In the genomic region with DNA sequence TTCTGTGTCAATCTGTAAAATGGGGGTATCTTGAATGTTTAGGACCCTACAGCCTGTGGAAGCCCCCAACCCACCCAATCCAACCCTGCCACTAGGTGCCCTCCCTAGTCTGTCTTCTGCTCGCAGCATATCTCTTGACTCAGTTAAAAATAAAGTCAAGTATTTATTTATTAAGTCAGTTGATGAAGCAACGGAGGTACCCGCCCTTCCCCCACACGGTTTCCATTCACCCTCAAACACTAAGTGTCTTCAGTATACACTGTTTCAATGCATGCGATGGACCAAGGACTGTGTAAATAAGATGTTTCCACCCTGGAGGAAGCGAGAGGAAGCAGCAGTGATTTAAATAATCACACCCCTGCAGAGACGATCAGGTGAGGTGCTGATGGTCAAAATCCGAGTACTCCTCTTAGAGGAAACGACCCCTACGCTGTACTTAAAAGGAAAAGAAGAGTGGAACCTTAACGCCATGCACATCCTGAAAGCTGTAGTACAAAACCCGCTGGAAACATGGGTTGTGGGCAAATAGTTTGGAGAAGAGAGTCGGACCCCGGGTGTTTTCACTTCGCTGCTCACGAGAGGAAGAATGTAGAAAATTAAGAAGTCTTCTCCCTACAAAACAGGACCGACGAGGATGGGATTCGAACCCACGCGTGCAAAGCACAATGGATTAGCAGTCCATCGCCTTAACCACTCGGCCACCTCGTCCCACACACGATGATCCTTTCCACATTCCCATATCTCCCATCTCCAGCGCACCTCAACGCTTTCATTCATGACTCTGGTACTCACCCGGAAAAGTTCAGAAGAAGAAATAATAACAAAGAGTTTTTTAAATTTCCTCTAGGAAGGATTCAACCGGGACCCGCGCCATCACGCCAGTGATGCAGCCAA, we compare ENCODE assay signal across 8 mouse cellular contexts. TPM values are rescaled to one million over a fixed set of nuclear protein-coding genes. Genes with fewer than 3 reads are reported as not detected.
DNase-seq lines count a peak whose midpoint lies in the region; ATAC-seq and TF ChIP-seq lines count a peak whose summit lies in the region.

No protein-coding gene starts in this region.

- peak overlapping the region; percentile 76 for H3K4me3 ChIP-seq in forebrain, embryonic 11.5 days (ENCODE audit: low read depth, low read length)
- peak overlapping the region; percentile 76 for H3K4me3 ChIP-seq in heart, embryonic 16.5 days (ENCODE audit: low read length)
- H3K4me3 ChIP-seq in liver, postnatal 0 days (ENCODE audit: low read depth, low read length): peak overlapping the region; percentile 70

- H3K4me2 ChIP-seq in forebrain, embryonic 11.5 days (ENCODE audit: low read depth, low read length, severe bottlenecking): peak overlapping the region; percentile 99
- H3K4me2 ChIP-seq in heart, embryonic 16.5 days (ENCODE audit: low read depth, low read length): peak overlapping the region; percentile 81
- peak overlapping the region; percentile 100 for H3K4me2 ChIP-seq in liver, postnatal 0 days (ENCODE audit: low read depth, low read length)

- peak; percentile 65 for ATAC-seq in forebrain, embryonic 11.5 days (replicated peaks; ENCODE audit: low FRiP score)
- ATAC-seq in heart, embryonic 16.5 days (replicated peaks; ENCODE audit: extremely low read depth, insufficient read depth, low FRiP score): peak; percentile 39; the same call in 1 of the 2 replicates
- peak; percentile 23 for ATAC-seq in liver, postnatal 0 days

- H3K4me1 ChIP-seq in forebrain, embryonic 11.5 days (replicated peaks; ENCODE audit: control insufficient read depth, insufficient read depth, low read length): peaks cover 16% of the 10 kb centered on the region; the same call in 1 of the 2 replicates
- H3K4me1 ChIP-seq in heart, embryonic 16.5 days (ENCODE audit: control insufficient read depth, insufficient read depth, low read length): peaks cover 22% of the 10 kb centered on the region
- H3K4me1 ChIP-seq in liver, postnatal 0 days (ENCODE audit: insufficient read depth): peaks cover 23% of the 10 kb centered on the region

- H3K9me3 ChIP-seq in forebrain, embryonic 11.5 days (ENCODE audit: control insufficient read depth, low read length): no peaks in the 10 kb centered on the region
- no peaks in the 10 kb centered on the region for H3K9me3 ChIP-seq in heart, embryonic 16.5 days (replicated peaks; ENCODE audit: control insufficient read depth, low read length)
- H3K9me3 ChIP-seq in liver, postnatal 0 days (ENCODE audit: low read length): no peaks in the 10 kb centered on the region

- peak overlapping the region; percentile 89 for H3K9ac ChIP-seq in forebrain, embryonic 11.5 days (ENCODE audit: low read length)
- H3K9ac ChIP-seq in heart, embryonic 16.5 days (ENCODE audit: low read length): peak overlapping the region; percentile 88
- H3K9ac ChIP-seq in liver, postnatal 0 days (replicated peaks): peak overlapping the region; percentile 80

- H3K27ac ChIP-seq in forebrain, embryonic 11.5 days (ENCODE audit: low read depth, low read length): peak overlapping the region; percentile 78
- H3K27ac ChIP-seq in heart, embryonic 16.5 days (ENCODE audit: low read length): peak overlapping the region; percentile 51
- H3K27ac ChIP-seq in liver, postnatal 0 days (ENCODE audit: low read depth): no peak overlapping the region

- no peak for TF ChIP-seq POLR2A in brain, embryonic 14.5 days (IDR thresholded peaks at IDR 0.05; ENCODE audit: borderline replicate concordance, extremely low read depth, insufficient read depth, insufficient read length, poor library complexity, severe bottlenecking)

- H3K36me3 ChIP-seq in forebrain, embryonic 11.5 days (ENCODE audit: control insufficient read depth, insufficient read depth, low read length): no peaks in the 10 kb centered on the region; the same call in 1 of the 2 replicates
- no peaks in the 10 kb centered on the region for H3K36me3 ChIP-seq in heart, embryonic 16.5 days (ENCODE audit: control insufficient read depth, insufficient read depth)
- no peaks in the 10 kb centered on the region for H3K36me3 ChIP-seq in liver, postnatal 0 days (replicated peaks; ENCODE audit: insufficient read depth, low read length)

- TF ChIP-seq EP300 in liver, postnatal 0 days (IDR thresholded peaks at IDR 0.05; ENCODE audit: low read depth): no peak

- peak; percentile 27 to 32 for DNase-seq in CD8-positive naive resting alpha-beta T cell, adult 2 months (ENCODE audit: low read depth in 2 of 2, low spot score in 2 of 2)
- peak; percentile 93 for DNase-seq in brain, embryonic 14.5 days (ENCODE audit: low read depth)
- DNase-seq in forebrain, embryonic 11.5 days (ENCODE audit: low spot score): peak; percentile 94
- DNase-seq in kidney, postnatal 4 days: peak; percentile 85 to 90
- peak; percentile 68 for DNase-seq in liver, postnatal 0 days
- DNase-seq in ovary, postnatal 36 days (ENCODE audit: low spot score): peak; percentile 77
- peak; percentile 35 to 45 for DNase-seq in thymus, postnatal 10 days (ENCODE audit: low spot score in 2 of 2)

- no peak for TF ChIP-seq CTCF in brain, embryonic 14.5 days (IDR thresholded peaks at IDR 0.05; ENCODE audit: borderline replicate concordance, extremely low read depth, insufficient read depth, insufficient read length)
- TF ChIP-seq CTCF in liver, postnatal 0 days (IDR thresholded peaks at IDR 0.05; ENCODE audit: low read depth): no peak

- no peaks in the 10 kb centered on the region for H3K27me3 ChIP-seq in forebrain, embryonic 11.5 days (ENCODE audit: control insufficient read depth, insufficient read depth, low read length)
- H3K27me3 ChIP-seq in heart, embryonic 16.5 days (ENCODE audit: control insufficient read depth, insufficient read depth, low read length): no peaks in the 10 kb centered on the region
- H3K27me3 ChIP-seq in liver, postnatal 0 days (ENCODE audit: insufficient read depth, low read length): 0 out of 2 replicates have a peak, but pooled peaks cover 4% of the 10 kb centered on the region

- WGBS in forebrain, embryonic 11.5 days: 7% methylated on average over 32 of the region's 32 CpGs
- WGBS in heart, embryonic 16.5 days: 4% methylated on average over 32 of the region's 32 CpGs
- whole genome bisulfite sequencing in liver, postnatal 0 days (ENCODE audit: insufficient replicate concordance): 6% methylated on average over 32 of the region's 32 CpGs

RNA-seq across cellular contexts. Expression of a gene that starts 0.7 kb away (rescaled TPM):
- polyA plus RNA-seq in brain, embryonic 14.5 days (2012; rRNA removed): 46.8 and 49.8 TPM in 2 replicates
- polyA plus RNA-seq in forebrain, embryonic 11.5 days (2014; fragmentation: Nextera tagmentation; extraction: Ambion mirVana): 35.2 and 40.4 TPM in 2 replicates
- 43.4 and 43.5 TPM in 2 replicates for polyA plus RNA-seq in heart, embryonic 16.5 days (2015; fragmentation: Nextera tagmentation; extraction: Ambion mirVana)
- polyA plus RNA-seq in liver, postnatal 0 days (2015; fragmentation: Nextera tagmentation; extraction: Ambion mirVana): 11.7 and 12.4 TPM in 2 replicates

RNA-seq across cellular contexts. Expression of a gene that starts 0.8 kb away (rescaled TPM):
- 1.9 and 2.8 TPM in 2 replicates for polyA plus RNA-seq in brain, embryonic 14.5 days (2012; rRNA removed)
- 4.0 and 4.2 TPM in 2 replicates for polyA plus RNA-seq in forebrain, embryonic 11.5 days (2014; fragmentation: Nextera tagmentation; extraction: Ambion mirVana)
- 2.6 and 2.7 TPM in 2 replicates for polyA plus RNA-seq in heart, embryonic 16.5 days (2015; fragmentation: Nextera tagmentation; extraction: Ambion mirVana)
- 0.19 and 0.31 TPM in 2 replicates for polyA plus RNA-seq in liver, postnatal 0 days (2015; fragmentation: Nextera tagmentation; extraction: Ambion mirVana)

RNA-seq across cellular contexts. Expression of a gene that starts 3.2 kb away (rescaled TPM):
- polyA plus RNA-seq in brain, embryonic 14.5 days (2012; rRNA removed): 32.9 and 39.8 TPM in 2 replicates
- polyA plus RNA-seq in forebrain, embryonic 11.5 days (2014; fragmentation: Nextera tagmentation; extraction: Ambion mirVana): 58.4 and 62.6 TPM in 2 replicates
- polyA plus RNA-seq in heart, embryonic 16.5 days (2015; fragmentation: Nextera tagmentation; extraction: Ambion mirVana): 29.7 and 29.9 TPM in 2 replicates
- polyA plus RNA-seq in liver, postnatal 0 days (2015; fragmentation: Nextera tagmentation; extraction: Ambion mirVana): 20.7 and 22.6 TPM in 2 replicates

RNA-seq across cellular contexts. Expression of a gene that starts 12.4 kb away (rescaled TPM):
- polyA plus RNA-seq in brain, embryonic 14.5 days (2012; rRNA removed): 4.0 and 4.3 TPM in 2 replicates
- 2.0 TPM in 2 replicates for polyA plus RNA-seq in forebrain, embryonic 11.5 days (2014; fragmentation: Nextera tagmentation; extraction: Ambion mirVana)
- polyA plus RNA-seq in heart, embryonic 16.5 days (2015; fragmentation: Nextera tagmentation; extraction: Ambion mirVana): 1.8 and 2.2 TPM in 2 replicates
- 0.21 and 0.36 TPM in 2 replicates for polyA plus RNA-seq in liver, postnatal 0 days (2015; fragmentation: Nextera tagmentation; extraction: Ambion mirVana)

RNA-seq across cellular contexts. Expression of a gene that starts 14.3 kb away (rescaled TPM):
- 31.1 and 34.9 TPM in 2 replicates for polyA plus RNA-seq in brain, embryonic 14.5 days (2012; rRNA removed)
- polyA plus RNA-seq in forebrain, embryonic 11.5 days (2014; fragmentation: Nextera tagmentation; extraction: Ambion mirVana): 5.5 and 8.3 TPM in 2 replicates
- polyA plus RNA-seq in heart, embryonic 16.5 days (2015; fragmentation: Nextera tagmentation; extraction: Ambion mirVana): 12.6 and 13.8 TPM in 2 replicates
- polyA plus RNA-seq in liver, postnatal 0 days (2015; fragmentation: Nextera tagmentation; extraction: Ambion mirVana): 0.87 and 1.0 TPM in 2 replicates

Comparison
In these comparisons a context has a peak if more than half of its experiments do, and no peak if none do; other contexts are left out.
1. DNase-seq: peak in every context shown above with its lines; median percentile 94 in forebrain, embryonic 11.5 days; 93 in brain, embryonic 14.5 days; 88 in kidney, postnatal 4 days; 77 in ovary, postnatal 36 days; 68 in liver, postnatal 0 days; 40 in thymus, postnatal 10 days; 30 in CD8-positive naive resting alpha-beta T cell, adult 2 months.